ENCODE assay signal across 8 mouse cellular contexts in genomic region chr6:57702743-57703499, GRCm38 (mm10). TPM values are rescaled to one million over a fixed set of nuclear protein-coding genes. Genes with fewer than 3 reads are reported as not detected.
DNase-seq lines count a peak whose midpoint lies in the region; ATAC-seq and TF ChIP-seq lines count a peak whose summit lies in the region.

No protein-coding gene starts in this region.

- no peaks in the 10 kb centered on the region for H3K27me3 ChIP-seq in E14TG2a.4 (ENCODE audit: insufficient read depth, low read length)
- no peaks in the 10 kb centered on the region for H3K27me3 ChIP-seq in forebrain, embryonic 12.5 days
- no peaks in the 10 kb centered on the region for H3K27me3 ChIP-seq in heart, postnatal 0 days (ENCODE audit: control insufficient read depth, insufficient read depth, low read length)
- no peaks in the 10 kb centered on the region for H3K27me3 ChIP-seq in liver, embryonic 16.5 days (ENCODE audit: control insufficient read depth, insufficient read depth, low read depth, low read length)
- no peaks in the 10 kb centered on the region for H3K27me3 ChIP-seq in neural tube, embryonic 13.5 days
- H3K27me3 ChIP-seq in testis, adult 2 months (ENCODE audit: control insufficient read depth, insufficient read depth, low read length): no peaks in the 10 kb centered on the region

- WGBS in forebrain, embryonic 12.5 days: under 1% methylated on average over 59 of the region's 59 CpGs
- WGBS in heart, postnatal 0 days: under 1% methylated on average over 59 of the region's 59 CpGs
- WGBS in liver, embryonic 16.5 days (ENCODE audit: insufficient replicate concordance): 0% methylated on average over 59 of the region's 59 CpGs
- under 1% methylated on average over 59 of the region's 59 CpGs for WGBS in neural tube, embryonic 13.5 days

- ATAC-seq in forebrain, embryonic 12.5 days (ENCODE audit: low FRiP score): peak; percentile 99
- ATAC-seq in heart, postnatal 0 days (ENCODE audit: insufficient read depth, low read depth): peak; percentile 100
- ATAC-seq in liver, embryonic 16.5 days (ENCODE audit: low read depth): peak; percentile 98
- peak; percentile 99 for ATAC-seq in neural tube, embryonic 13.5 days (ENCODE audit: low read depth)

- peak overlapping the region; percentile 84 for H3K4me3 ChIP-seq in E14TG2a.4 (replicated peaks; ENCODE audit: low read length)
- H3K4me3 ChIP-seq in forebrain, embryonic 12.5 days (replicated peaks): peak overlapping the region; percentile 78
- peak overlapping the region; percentile 91 for H3K4me3 ChIP-seq in heart, postnatal 0 days (ENCODE audit: low read depth, low read length)
- H3K4me3 ChIP-seq in liver, embryonic 16.5 days (ENCODE audit: low read depth, low read length): peak overlapping the region; percentile 86
- H3K4me3 ChIP-seq in neural tube, embryonic 13.5 days: peak overlapping the region; percentile 70
- H3K4me3 ChIP-seq in testis, adult 2 months (ENCODE audit: control insufficient read depth, low read depth, low read length): peak overlapping the region; percentile 96

- peak; percentile 94 for DNase-seq in c-Kit-positive CD71-positive TER-119-positive erythroid progenitor cells, embryonic 14.5 days (ENCODE audit: low spot score)
- peak; percentile 95 for DNase-seq in heart, postnatal 0 days (ENCODE audit: low spot score)
- peak; percentile 96 to 98 for DNase-seq in kidney, postnatal 4 days

- H3K9me3 ChIP-seq in E14TG2a.4 (ENCODE audit: low read length): no peaks in the 10 kb centered on the region
- H3K9me3 ChIP-seq in forebrain, embryonic 12.5 days: no peaks in the 10 kb centered on the region
- no peaks in the 10 kb centered on the region for H3K9me3 ChIP-seq in heart, postnatal 0 days (replicated peaks; ENCODE audit: control insufficient read depth, low read length)
- H3K9me3 ChIP-seq in liver, embryonic 16.5 days (replicated peaks; ENCODE audit: control insufficient read depth, low read length): no peaks in the 10 kb centered on the region
- no peaks in the 10 kb centered on the region for H3K9me3 ChIP-seq in neural tube, embryonic 13.5 days

- TF ChIP-seq EP300 in heart, postnatal 0 days (IDR thresholded peaks at IDR 0.05; ENCODE audit: low read depth): peak; percentile 60; the same call in 1 of the 2 replicates

- no peak for TF ChIP-seq CTCF in E14TG2a.4 (conservative IDR thresholded peaks at IDR 0.05; ENCODE audit: low read length)
- no peak for TF ChIP-seq CTCF in heart, postnatal 0 days (IDR thresholded peaks at IDR 0.05; ENCODE audit: low read depth)
- TF ChIP-seq CTCF in testis, adult 2 months (IDR thresholded peaks at IDR 0.05; ENCODE audit: control insufficient read depth, insufficient read depth, insufficient replicate concordance, low read depth, low read length): no peak

- peaks cover 14% of the 10 kb centered on the region for H3K4me1 ChIP-seq in E14TG2a.4 (replicated peaks; ENCODE audit: low read depth, low read length)
- H3K4me1 ChIP-seq in forebrain, embryonic 12.5 days: peaks cover 21% of the 10 kb centered on the region
- peaks cover 10% of the 10 kb centered on the region; the same call in 1 of the 2 replicates for H3K4me1 ChIP-seq in heart, postnatal 0 days (ENCODE audit: control insufficient read depth, insufficient read depth)
- H3K4me1 ChIP-seq in liver, embryonic 16.5 days (ENCODE audit: control insufficient read depth, low read depth, low read length): peaks cover 15% of the 10 kb centered on the region
- H3K4me1 ChIP-seq in neural tube, embryonic 13.5 days (replicated peaks): peaks cover 29% of the 10 kb centered on the region
- H3K4me1 ChIP-seq in testis, adult 2 months (ENCODE audit: control insufficient read depth, insufficient read depth, low read length): peaks cover 4% of the 10 kb centered on the region

- H3K36me3 ChIP-seq in E14TG2a.4 (ENCODE audit: insufficient read depth, low read length): no peaks in the 10 kb centered on the region
- H3K36me3 ChIP-seq in forebrain, embryonic 12.5 days (replicated peaks): no peaks in the 10 kb centered on the region
- no peaks in the 10 kb centered on the region for H3K36me3 ChIP-seq in heart, postnatal 0 days (replicated peaks; ENCODE audit: control insufficient read depth, insufficient read depth, low read length)
- H3K36me3 ChIP-seq in liver, embryonic 16.5 days (ENCODE audit: control insufficient read depth, insufficient read depth): no peaks in the 10 kb centered on the region
- no peaks in the 10 kb centered on the region for H3K36me3 ChIP-seq in neural tube, embryonic 13.5 days
- H3K36me3 ChIP-seq in testis, adult 2 months (ENCODE audit: control insufficient read depth, insufficient read depth, low read length): no peaks in the 10 kb centered on the region

- peak overlapping the region; percentile 84 for H3K9ac ChIP-seq in forebrain, embryonic 12.5 days
- peak overlapping the region; percentile 88 for H3K9ac ChIP-seq in heart, postnatal 0 days (replicated peaks; ENCODE audit: low read depth, low read length)
- peak overlapping the region; percentile 93 for H3K9ac ChIP-seq in liver, embryonic 16.5 days (ENCODE audit: low read depth, low read length)
- H3K9ac ChIP-seq in neural tube, embryonic 13.5 days: peak overlapping the region; percentile 97

- TF ChIP-seq POLR2A in testis, adult 2 months (IDR thresholded peaks at IDR 0.05; ENCODE audit: control insufficient read depth, low read depth, low read length): peak; percentile 74

- peak overlapping the region; percentile 64 for H3K4me2 ChIP-seq in forebrain, embryonic 12.5 days
- peak overlapping the region; percentile 79 for H3K4me2 ChIP-seq in heart, postnatal 0 days (ENCODE audit: low read depth, low read length)
- H3K4me2 ChIP-seq in liver, embryonic 16.5 days (ENCODE audit: low read depth, low read length): peak overlapping the region; percentile 91
- peak overlapping the region; percentile 74 for H3K4me2 ChIP-seq in neural tube, embryonic 13.5 days

- peak overlapping the region; percentile 98 for H3K27ac ChIP-seq in forebrain, embryonic 12.5 days
- H3K27ac ChIP-seq in heart, postnatal 0 days (ENCODE audit: low read depth): peak overlapping the region; percentile 94
- H3K27ac ChIP-seq in liver, embryonic 16.5 days (ENCODE audit: low read length): peak overlapping the region; percentile 94
- peak overlapping the region; percentile 100 for H3K27ac ChIP-seq in neural tube, embryonic 13.5 days (replicated peaks)
- H3K27ac ChIP-seq in testis, adult 2 months (ENCODE audit: control insufficient read depth, insufficient read depth, low read depth, low read length): peak overlapping the region; percentile 100

RNA-seq across cellular contexts. Expression of gene Lancl2, which starts 0.6 kb away (rescaled TPM):
- 59.9 and 60.5 TPM in 2 replicates for polyA plus RNA-seq in forebrain, embryonic 12.5 days (2016; fragmentation: Nextera tagmentation; extraction: Ambion mirVana)
- total RNA-seq in heart, postnatal 0 days (2014; rRNA removed; ENCODE audit: low replicate concordance): 15.0 and 26.9 TPM in 2 replicates
- polyA plus RNA-seq in heart, postnatal 0 days (2015; fragmentation: Nextera tagmentation; extraction: Ambion mirVana): 10.7 and 12.1 TPM in 2 replicates
- 11.7 and 12.6 TPM in 2 replicates for polyA plus RNA-seq in liver, embryonic 16.5 days (2015; fragmentation: Nextera tagmentation; extraction: Ambion mirVana)
- polyA plus RNA-seq in neural tube, embryonic 13.5 days (2015; fragmentation: Nextera tagmentation; extraction: Ambion mirVana): 65.9 and 70.3 TPM in 2 replicates
- 71.1 and 87.9 TPM in 2 replicates for polyA plus RNA-seq in testis, adult 2 months (2012; rRNA removed)

RNA-seq across cellular contexts. Expression of gene Pyurf, which starts 11.0 kb away (rescaled TPM):
- 11.8 and 14.2 TPM in 2 replicates for polyA plus RNA-seq in forebrain, embryonic 12.5 days (2016; fragmentation: Nextera tagmentation; extraction: Ambion mirVana)
- total RNA-seq in heart, postnatal 0 days (2014; rRNA removed; ENCODE audit: low replicate concordance): 44.3 and 44.5 TPM in 2 replicates
- 34.5 and 38.9 TPM in 2 replicates for polyA plus RNA-seq in heart, postnatal 0 days (2015; fragmentation: Nextera tagmentation; extraction: Ambion mirVana)
- polyA plus RNA-seq in liver, embryonic 16.5 days (2015; fragmentation: Nextera tagmentation; extraction: Ambion mirVana): 7.0 and 7.3 TPM in 2 replicates
- 18.0 and 18.5 TPM in 2 replicates for polyA plus RNA-seq in neural tube, embryonic 13.5 days (2015; fragmentation: Nextera tagmentation; extraction: Ambion mirVana)
- polyA plus RNA-seq in testis, adult 2 months (2012; rRNA removed): 1.2 and 1.6 TPM in 2 replicates

Comparison
In these comparisons a context has a peak if more than half of its experiments do, and no peak if none do; other contexts are left out.
1. Peak in every context shown above with its lines: DNase-seq, ATAC-seq, H3K4me3 ChIP-seq and H3K27ac ChIP-seq.